Mouse (Mus musculus): ENCODE measurements around the gene Resp18. TPM values are rescaled to one million over a fixed set of nuclear protein-coding genes. Genes with fewer than 3 reads are reported as not detected.
A peak's percentile ranks its signal among the peaks of the same experiment; 100 is the strongest.

Gene Resp18
- polyA plus RNA-seq, 1 experiment from 2014 or later: not detected

DNA sequence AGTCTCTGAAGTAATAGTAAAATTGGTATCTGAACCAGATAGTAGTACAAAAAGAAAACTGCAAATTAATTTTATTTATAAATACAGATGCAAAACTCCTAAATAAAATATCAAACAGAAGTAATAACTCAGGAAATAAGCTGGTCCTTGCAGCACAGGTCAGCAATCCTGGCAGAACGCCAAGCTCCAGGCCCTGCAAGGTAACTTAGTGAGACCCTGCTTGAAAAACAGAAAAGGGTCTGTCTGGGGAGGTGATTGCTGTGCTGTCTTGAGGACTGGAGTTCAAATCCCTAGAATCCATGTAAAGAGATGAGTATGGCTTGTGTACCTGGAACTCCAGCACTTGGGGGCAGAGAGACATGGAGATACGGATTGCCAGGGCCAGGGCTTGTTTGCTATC is 26.4 kb upstream of the Resp18 start:
- in situ Hi-C loops (cut with MboI; ENCODE audit: low pct_unique_long_range_greater_than_20kb): no loop called here
- CTCF ChIA-PET: no interaction called here
- POLR2A ChIA-PET: no interaction called here
- no peaks in the 10 kb centered on the region for H3K27me3 ChIP-seq
- DNase-seq (ENCODE audit: low read depth, low spot score) (no peak), ATAC-seq (no peak)
- TF ChIP-seq CTCF (IDR thresholded peaks at IDR 0.05): no peak

DNA sequence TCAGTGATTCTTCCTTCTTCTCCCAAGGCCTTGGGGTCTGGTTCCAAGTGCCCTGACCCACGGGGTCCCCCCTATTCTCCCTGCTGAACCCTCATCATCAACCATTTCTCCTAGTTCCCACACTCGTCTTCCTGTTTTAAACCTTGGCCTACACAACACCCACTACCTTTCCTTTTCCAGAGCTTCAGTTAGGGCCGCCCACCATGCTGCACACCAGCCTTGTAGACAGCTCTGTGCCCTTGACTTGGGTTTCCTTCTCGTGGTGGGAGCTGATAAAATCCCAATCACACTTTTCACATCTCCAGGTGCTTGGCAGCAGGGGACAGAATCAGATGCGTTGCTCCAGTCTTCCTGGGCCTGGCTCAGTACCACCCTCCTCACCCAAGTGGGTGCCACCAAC is 16.1 kb upstream of the Resp18 start:
- H3K27me3 ChIP-seq: no peaks in the 10 kb centered on the region
- TF ChIP-seq CTCF (IDR thresholded peaks at IDR 0.05): no peak
- in situ Hi-C loops (cut with MboI; ENCODE audit: low pct_unique_long_range_greater_than_20kb): no loop called here
- ChIA-PET CTCF (interaction anchor here (1.0 kb wide), 1 partner anchor 43 kb away, joined by 3 read pairs; no protein-coding TSS in a partner anchor), POLR2A (no interaction called here)
- no peak for DNase-seq (ENCODE audit: low read depth, low spot score)
- ATAC-seq: no peak

DNA sequence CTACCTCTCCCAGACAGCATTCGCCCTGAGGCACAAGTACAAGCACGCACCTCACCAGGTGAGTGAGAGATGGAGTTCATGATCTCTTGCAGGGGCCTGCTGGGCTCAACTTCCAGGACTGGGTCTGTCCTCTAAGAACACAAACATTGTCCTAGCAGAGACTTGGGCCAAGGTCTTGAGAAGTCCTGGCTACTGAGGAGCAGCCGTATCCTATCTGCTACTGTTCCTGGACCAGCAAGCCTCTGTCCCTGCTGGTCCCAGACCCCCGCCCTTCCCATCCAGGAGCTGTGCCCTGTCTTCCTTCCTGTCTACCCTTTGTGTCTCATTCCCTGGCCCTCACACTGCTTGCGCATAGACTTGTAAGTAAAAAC is 15.1 kb upstream of the Resp18 start:
- TF ChIP-seq CTCF (IDR thresholded peaks at IDR 0.05): no peak
- ChIA-PET CTCF (interaction anchor here (1.0 to 1.3 kb wide), 2 partner anchors 12 to 42 kb away, joined by 3 read pairs; no protein-coding TSS in a partner anchor), POLR2A (no interaction called here)
- in situ Hi-C loops (cut with MboI; ENCODE audit: low pct_unique_long_range_greater_than_20kb): no loop called here
- ATAC-seq (peak; percentile 24), DNase-seq (ENCODE audit: low read depth, low spot score) (no peak)
- H3K27me3 ChIP-seq: no peaks in the 10 kb centered on the region

DNA sequence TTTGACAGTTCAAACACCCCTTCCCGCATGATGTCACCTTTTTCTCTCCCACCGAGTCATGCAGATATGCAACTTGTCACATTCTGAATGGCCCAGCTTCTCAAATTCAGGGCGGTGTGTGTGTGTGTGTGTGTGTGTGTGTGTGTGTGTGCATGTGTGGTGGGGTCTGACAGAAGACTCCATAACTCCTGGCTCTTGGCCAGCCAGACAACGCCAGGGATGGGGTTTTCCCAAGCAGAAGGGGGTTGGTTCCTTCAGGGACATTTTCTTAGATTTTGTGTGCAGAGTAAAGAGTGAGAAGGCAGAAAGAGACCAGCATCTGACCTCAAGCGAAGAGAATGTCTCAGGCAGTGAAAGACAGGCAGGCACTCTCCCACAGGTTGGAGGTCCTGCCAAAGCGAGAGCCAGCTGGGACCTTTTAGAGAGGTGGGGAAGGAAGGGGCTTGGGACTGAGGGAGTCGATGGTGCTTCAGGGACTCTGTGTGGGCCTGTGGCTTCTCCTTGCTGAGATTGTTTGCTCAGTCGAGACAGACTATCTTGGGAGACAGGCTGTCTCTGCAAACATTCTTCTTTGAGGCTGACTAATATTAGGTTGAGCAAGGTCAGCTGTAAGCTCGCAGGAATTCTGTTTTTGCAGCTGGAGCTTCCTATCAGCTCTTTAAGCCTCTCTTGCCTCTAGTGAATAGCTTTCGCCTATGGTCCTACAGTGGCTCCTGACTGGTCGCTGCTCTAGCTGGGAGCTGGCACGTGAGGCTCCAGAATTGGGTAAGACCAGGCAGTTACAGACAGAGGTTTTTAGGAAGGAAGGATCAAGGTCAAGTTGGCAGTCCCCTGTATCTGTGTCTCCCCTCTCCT is 14.5 kb upstream of the Resp18 start:
- ChIA-PET CTCF (interaction anchor here (1.3 kb wide), 1 partner anchor 13 kb away, joined by 3 read pairs; no protein-coding TSS in a partner anchor), POLR2A (no interaction called here)
- ATAC-seq (peak; percentile 87), DNase-seq (ENCODE audit: low read depth, low spot score) (peak; percentile 27)
- TF ChIP-seq CTCF (IDR thresholded peaks at IDR 0.05): no peak
- no peaks in the 10 kb centered on the region for H3K27me3 ChIP-seq
- in situ Hi-C loops (cut with MboI; ENCODE audit: low pct_unique_long_range_greater_than_20kb): no loop called here

DNA sequence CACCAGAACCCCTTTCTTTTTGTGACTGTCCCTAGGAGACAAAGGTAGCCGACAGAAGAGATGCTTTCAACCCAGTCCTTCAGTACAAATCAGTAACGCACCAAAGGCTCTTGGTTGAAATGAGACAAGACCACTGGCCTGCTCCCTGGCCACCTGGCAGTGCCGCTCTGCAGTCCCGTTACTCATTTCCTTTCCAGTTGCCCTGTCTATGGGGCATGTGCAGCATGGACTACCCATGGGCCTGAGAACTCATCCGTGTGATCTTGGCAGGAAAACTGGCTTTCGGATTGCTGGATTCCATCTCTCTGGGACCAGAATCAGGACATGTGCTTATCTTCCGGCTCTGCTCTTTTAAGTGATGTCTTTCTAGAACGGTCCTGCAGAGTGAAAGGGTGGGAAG is 13.1 kb upstream of the Resp18 start:
- ATAC-seq (no peak), DNase-seq (ENCODE audit: low read depth, low spot score) (no peak)
- POLR2A ChIA-PET: no interaction called here
- no peak for TF ChIP-seq CTCF (IDR thresholded peaks at IDR 0.05)
- CTCF ChIA-PET: no interaction called here
- in situ Hi-C loops (cut with MboI; ENCODE audit: low pct_unique_long_range_greater_than_20kb): no loop called here
- peaks cover 2% of the 10 kb centered on the region for H3K27me3 ChIP-seq

DNA sequence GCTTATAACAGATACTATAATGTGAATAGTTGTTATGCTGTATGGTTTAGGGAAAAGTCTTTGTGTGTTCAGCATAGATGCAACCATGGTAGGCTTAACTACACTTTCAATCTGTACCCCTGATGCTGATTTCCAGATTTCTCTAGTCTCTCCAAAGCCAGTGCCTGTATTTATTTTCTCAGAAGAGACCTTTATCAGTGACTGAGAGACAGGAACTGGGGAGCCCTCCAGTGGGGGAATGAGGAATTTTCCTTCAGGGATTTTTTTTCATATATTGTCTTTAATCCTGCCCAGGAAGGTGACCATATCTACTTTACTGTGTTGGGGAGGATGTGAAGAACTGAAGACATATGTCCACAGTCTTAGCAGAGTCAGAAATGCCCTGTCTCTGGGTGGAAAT is 12.4 kb upstream of the Resp18 start:
- DNase-seq (ENCODE audit: low read depth, low spot score) (no peak), ATAC-seq (no peak)
- TF ChIP-seq CTCF (IDR thresholded peaks at IDR 0.05): peak; percentile 57
- peaks cover 7% of the 10 kb centered on the region for H3K27me3 ChIP-seq
- in situ Hi-C loops (cut with MboI; ENCODE audit: low pct_unique_long_range_greater_than_20kb): no loop called here
- CTCF ChIA-PET: no interaction called here
- POLR2A ChIA-PET: no interaction called here

DNA sequence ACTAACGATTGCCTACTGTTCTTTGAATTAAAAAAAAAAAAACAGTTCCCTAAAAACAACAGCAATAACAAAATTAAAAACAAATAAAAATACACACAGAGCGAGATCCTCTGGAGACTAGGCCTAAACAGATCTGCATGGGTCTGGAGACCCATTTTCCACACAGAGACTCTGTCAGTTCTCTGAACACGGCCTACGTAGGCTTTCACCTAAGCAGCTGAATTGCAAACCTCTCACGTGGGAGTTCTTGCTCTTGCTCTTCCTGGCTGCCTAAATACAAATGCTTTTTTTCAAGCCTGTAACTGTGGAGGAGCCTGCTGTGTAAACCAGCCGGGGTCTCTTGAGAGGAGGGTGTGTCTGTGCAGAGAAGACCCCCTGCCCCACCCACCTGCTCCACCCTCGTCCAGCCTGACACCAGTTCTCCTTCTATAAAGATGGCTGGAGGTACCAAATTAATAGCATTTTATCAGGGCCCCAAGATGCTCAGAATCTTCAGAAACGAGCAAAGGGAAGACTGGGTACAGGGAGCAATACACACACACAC is 11.7 kb upstream of the Resp18 start:
- no peak for TF ChIP-seq CTCF (IDR thresholded peaks at IDR 0.05)
- DNase-seq (ENCODE audit: low read depth, low spot score) (no peak), ATAC-seq (no peak)
- POLR2A ChIA-PET: no interaction called here
- peaks cover 7% of the 10 kb centered on the region for H3K27me3 ChIP-seq
- CTCF ChIA-PET: no interaction called here
- in situ Hi-C loops (cut with MboI; ENCODE audit: low pct_unique_long_range_greater_than_20kb): no loop called here

DNA sequence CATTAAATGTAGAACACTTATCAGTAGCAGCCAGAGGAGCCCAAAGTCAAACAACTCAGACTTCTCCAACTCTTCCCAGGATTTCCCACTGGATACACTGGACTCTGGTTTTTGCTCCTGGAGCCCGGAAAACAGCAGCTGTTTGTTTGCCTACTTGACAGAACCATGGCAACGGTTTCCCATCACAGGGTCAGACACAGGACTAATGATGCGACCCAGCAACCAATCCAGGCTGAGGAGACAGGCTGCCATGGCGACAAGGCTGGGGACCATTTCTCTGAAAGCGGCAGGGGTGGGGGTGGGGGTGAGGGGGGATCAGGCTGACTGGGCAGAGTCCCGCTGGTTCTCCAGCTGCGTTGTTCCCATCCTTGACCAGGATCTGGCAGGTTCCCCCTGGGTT is 11.2 kb upstream of the Resp18 start:
- ATAC-seq: no peak
- ChIA-PET CTCF (interaction anchor here (0.6 kb wide), 1 partner anchor 13 kb away, joined by 4 read pairs; no protein-coding TSS in a partner anchor), POLR2A (no interaction called here)
- TF ChIP-seq CTCF (IDR thresholded peaks at IDR 0.05): no peak
- DNase-seq (ENCODE audit: low read depth, low spot score): no peak
- in situ Hi-C loops (cut with MboI; ENCODE audit: low pct_unique_long_range_greater_than_20kb): no loop called here
- peaks cover 7% of the 10 kb centered on the region for H3K27me3 ChIP-seq

DNA sequence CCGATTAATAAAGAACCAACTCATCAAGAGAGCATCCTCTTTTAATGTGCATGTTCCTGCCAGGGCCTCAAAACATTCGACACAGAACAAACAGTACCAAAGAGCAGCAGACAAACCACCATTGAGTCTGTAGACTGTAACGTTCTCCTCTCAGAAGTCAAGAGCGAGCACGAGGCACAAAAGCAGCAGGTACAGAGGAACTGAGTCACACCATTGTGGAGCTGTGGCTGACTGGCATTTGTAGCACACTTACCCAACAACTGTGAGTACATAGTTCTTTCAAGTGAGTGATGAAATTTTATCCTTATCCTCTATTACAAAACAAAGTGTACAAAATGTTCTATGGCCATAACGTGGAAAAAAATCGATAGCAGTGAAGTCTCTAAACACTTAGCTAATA is 6.7 kb upstream of the Resp18 start:
- no peak for ATAC-seq
- ChIA-PET POLR2A (no interaction called here), CTCF (no interaction called here)
- TF ChIP-seq CTCF (IDR thresholded peaks at IDR 0.05): no peak
- peaks cover 21% of the 10 kb centered on the region for H3K27me3 ChIP-seq
- in situ Hi-C loops (cut with MboI; ENCODE audit: low pct_unique_long_range_greater_than_20kb): no loop called here
- DNase-seq (ENCODE audit: low read depth, low spot score): no peak

DNA sequence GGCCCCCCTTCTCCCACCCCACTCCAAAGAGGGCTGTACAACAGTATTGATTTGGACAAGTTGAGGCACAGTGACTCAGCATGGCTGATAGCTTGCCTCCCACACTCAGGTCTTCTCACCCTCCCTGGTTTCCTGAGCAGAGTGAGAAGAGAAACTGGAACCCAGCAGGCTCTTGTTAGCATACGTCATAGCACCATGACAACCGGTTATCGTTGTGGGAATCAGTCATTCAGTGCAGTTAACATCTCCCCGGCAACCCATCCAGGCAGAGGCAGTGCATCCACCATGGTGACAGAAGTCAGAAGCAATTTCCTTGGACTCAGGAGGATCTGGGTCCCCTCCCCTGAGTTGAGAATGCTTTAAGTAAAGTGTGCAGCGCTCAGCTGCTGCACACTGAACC is 4.8 kb upstream of the Resp18 start:
- no peak for ATAC-seq
- in situ Hi-C loops (cut with MboI; ENCODE audit: low pct_unique_long_range_greater_than_20kb): no loop called here
- TF ChIP-seq CTCF (IDR thresholded peaks at IDR 0.05): no peak
- ChIA-PET CTCF (no interaction called here), POLR2A (no interaction called here)
- peaks cover 31% of the 10 kb centered on the region for H3K27me3 ChIP-seq
- no peak for DNase-seq (ENCODE audit: low read depth, low spot score)

Data from Patski (cell line).